Mouse (Mus musculus) layer of hippocampus, postnatal 14 days (tissue): Measurements from ENCODE around the gene Mtx3. TPM values are rescaled to one million over a fixed set of nuclear protein-coding genes. Genes with fewer than 3 reads are reported as not detected.
"Not testable (repeated sequence)": the region's sequence is repeated elsewhere in the genome, so short reads cannot be mapped to it uniquely, and the experiment has no call there.

ENCODE experiments used
- DNase-seq, 2 experiments: peaks; one replicate each; pipeline ENCODE4 v3.0.0; 2021 to 2022; ENCODE audit warnings: low spot score in 2 of 2, mixed read lengths in 1 of 2
- long read RNA-seq, 2 experiments: library from polyadenylated mRNA; stranded (forward); transcript quantifications; one replicate each; pipeline ENCODE4 v2.0.0; 2021
- total RNA-seq, 2 experiments: library from RNA; stranded (reverse); gene quantifications; 2 replicates each; pipeline ENCODE4 v1.2.3; 2021

Gene Mtx3
- 10 to 100 TPM; 32.3 to 33.1 TPM for total RNA-seq
- long read RNA-seq, experiment 1, partial matches to known transcripts, result 6 of 6 reads
- long read RNA-seq, experiment 1, other reads (novel, unspliced or antisense), result 0 of 6 reads
- long read RNA-seq, experiment 2, partial matches to known transcripts, result 0 of 10 reads
- long read RNA-seq, experiment 2, other reads (novel, unspliced or antisense), result 10 of 10 reads

DNA sequence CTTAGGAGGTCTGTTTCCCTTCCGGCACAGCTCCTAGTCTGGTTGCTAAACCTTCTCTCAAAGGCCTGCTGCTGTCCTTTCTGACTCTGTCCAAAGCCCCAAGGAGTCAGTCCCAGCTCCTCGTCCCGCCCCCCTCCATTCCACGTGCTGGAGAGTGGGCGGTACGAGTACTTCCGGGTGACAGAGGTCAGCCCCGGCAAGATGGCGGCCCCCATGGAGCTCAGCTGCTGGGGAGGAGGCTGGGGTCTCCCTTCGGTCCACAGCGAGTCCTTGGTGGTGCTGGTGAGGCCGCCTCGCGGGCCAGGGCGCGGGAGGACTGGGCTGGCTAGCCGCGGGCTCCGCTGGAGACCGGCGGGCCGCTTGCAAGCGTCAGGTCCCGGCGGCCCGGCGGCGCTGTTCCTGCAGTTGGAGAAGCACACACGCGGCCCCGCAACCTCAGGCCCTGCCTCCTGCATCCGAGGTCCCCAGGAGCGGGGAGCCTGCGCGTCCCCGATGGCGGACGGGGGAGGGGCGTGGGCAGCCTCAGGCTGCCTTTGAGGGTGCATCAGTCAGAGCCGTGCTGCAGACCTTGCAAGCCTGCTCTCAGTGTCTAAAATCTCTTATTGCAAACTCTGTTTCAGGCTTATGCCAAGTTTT is at the start of gene Mtx3:
Gene Mtx3, plus strand, starts transcription at position 175 of the 636 bp plus-strand sequence.
- DNase-seq, result peak; percentile 83 to 84

DNA sequence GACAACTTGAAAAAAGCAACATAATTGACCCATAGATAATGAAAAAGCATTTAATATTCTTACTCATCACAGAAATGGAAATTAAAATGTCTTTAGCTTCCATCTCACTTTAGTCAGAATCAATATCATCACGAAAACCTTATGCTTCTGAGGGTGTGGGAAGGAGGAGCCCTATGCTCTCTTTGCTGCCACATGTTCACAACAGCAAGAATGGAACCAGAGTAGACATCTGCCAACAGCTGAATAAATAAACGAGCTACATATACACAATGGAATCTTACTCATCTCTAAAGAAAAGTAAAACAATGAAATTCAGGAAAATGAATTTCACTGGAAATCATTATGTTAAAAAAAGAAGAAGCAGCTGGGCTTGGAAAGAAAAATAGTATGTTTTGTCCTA is 45.7 kb upstream of the Mtx3 start:
- DNase-seq, result no peak

- no peak for DNase-seq
Measured at GRCm38 (mm10) chr13:92799306-92799925, 45.1 kb upstream of the Mtx3 start.

DNA sequence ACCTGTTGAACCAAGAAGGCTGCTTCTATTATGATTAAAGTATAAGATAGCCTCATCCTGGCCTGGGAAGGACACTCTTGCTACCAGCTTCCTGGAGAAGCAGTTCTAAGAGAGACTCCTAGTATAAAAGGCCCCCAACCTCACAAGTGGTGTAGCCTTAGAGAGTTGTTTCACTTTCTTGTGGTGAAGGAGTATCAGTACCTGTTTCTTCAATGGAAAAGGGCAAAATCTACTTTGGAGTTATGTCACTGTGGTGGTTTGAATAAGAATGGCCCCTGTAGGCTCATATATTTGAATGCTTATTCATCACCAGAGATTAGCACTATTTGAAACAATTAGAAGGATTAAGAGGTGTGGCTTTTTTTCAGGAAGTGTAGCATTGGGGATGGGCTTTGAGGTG is 37.8 kb upstream of the Mtx3 start:
- no peak for DNase-seq

- DNase-seq, result no peak
Measured at GRCm38 (mm10) chr13:92807849-92808248, 36.7 kb upstream of the Mtx3 start.

DNA sequence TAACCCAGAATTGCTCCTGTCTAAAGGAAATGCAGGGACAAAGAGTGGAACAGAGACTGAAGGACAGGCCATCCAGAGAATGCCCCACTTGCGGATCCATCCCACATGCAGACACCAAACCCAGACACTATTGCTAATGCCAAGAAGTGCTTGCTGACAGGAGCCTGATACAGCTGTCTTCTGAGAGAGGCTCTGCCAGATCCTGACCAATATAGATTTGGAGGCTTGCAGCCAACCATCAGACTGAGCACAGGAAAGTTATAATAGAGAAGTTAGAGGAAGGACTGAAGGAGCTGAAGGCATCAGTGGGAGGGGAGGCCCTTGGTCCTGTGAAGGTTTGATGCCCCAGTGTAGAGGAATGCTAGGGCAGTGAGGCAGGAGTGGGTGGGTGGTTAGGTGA is 34.0 kb upstream of the Mtx3 start:
- DNase-seq, result not testable (repeated sequence)

GRCm38 (mm10) chr13:92816329-92816728 is 28.2 kb upstream of the Mtx3 start:
- no peak for DNase-seq

- no peak for DNase-seq
Measured at GRCm38 (mm10) chr13:92817357-92817756, 27.2 kb upstream of the Mtx3 start.

- peak; percentile 22 to 38 for DNase-seq
Measured at GRCm38 (mm10) chr13:92828820-92829219, 15.7 kb upstream of the Mtx3 start.

DNA sequence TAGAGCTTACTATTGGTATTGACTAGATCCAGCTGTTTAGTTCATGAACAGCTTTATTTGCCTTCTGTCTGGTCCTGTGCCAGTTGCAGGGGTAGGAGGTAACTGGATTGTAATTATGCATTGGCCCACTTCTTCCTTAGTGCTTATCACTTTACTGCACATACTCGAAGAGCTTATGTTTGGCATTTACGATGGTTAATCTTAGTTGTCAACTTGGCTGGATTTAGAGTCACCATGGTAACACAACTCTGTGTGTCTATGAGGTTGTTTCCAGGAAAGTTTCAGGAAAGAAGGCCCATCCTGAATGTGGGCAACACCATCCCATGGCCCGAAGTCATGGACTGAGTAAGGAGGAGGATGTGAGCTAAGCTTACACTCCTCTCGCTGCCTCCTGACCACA is 11.4 kb upstream of the Mtx3 start:
- DNase-seq, result no peak

GRCm38 (mm10) chr13:92846438-92846837 is 1.9 kb downstream of the Mtx3 start:
- DNase-seq, result no peak

DNA sequence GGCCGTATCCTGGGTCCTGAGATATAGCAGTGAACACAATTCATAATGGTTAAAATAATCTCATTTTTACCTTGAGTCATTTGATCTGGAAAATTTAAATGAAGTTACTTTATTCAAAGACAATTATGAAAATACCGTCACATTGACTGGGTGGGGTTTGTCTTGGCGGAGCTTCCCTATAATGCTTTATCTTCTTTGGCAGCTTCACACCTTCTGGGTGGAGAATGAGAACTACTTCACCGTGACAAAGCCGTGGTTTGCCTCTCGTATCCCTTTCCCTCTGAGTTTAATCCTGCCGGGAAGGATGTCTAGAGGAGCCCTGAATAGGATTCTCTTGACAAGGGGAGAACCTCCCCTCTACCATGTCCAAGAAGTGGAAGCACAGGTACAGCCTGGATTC is 2.8 kb downstream of the Mtx3 start:
- no peak for DNase-seq

GRCm38 (mm10) chr13:92848002-92848401 is 3.4 kb downstream of the Mtx3 start:
- DNase-seq, result no peak

DNA sequence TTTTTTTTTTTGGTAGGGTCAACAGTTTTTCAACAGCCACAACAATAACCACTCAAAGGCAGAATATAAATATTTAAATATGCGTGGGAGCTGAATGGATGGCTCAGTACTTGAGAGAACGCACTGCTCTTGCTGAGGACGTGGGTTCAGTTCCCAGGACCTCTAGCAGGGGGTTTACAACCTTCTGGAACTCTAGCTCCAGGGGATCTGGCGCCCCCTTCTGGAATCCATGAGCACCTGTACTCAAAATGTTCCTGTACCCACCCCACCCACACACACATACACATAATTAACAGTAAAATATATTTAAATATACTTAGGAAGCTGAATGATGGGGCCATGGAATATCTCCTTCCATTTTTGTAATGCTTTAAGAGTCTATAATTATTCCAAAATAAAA is 11.3 kb downstream of the Mtx3 start:
- no peak for DNase-seq

DNA sequence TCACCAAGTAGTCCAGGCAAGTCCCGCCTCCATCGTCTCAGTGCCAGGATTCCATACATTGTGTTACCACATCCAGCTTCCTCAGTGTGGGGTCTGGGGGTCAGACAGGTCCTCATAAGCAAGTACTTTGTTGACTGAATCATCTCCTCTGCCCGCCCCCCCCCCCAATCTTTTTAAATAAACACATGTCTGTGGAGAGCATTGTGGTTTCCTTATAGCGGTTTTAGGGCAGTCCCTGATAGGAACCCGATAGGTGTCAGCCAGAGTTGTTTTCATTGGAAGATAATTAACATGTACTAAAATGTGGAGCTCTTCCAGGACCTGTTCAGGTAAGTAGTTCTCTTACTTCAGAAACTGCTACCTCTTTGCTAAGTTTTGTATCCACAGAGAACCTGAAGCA is 14.2 kb downstream of the Mtx3 start:
- no peak for DNase-seq

DNA sequence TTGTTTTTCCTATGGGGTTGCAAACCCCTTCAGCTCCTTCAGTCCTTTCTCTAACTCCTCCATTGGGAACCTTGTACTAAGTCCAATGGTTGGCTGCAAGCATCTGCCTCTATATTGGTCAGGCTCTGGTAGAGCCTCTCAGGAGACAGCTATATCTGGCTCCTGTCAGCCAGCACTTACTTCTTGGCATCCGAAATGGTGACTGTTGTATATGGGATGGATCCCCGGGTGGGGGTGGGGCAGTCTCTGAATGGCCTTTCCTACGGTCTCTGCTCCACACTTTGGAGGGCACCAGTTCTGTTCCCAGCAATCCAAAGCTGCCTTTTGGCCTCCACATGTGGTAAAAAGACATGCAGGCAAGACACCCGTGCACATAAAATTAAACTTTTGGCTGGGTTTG is 15.4 kb downstream of the Mtx3 start:
- no peak for DNase-seq

DNA sequence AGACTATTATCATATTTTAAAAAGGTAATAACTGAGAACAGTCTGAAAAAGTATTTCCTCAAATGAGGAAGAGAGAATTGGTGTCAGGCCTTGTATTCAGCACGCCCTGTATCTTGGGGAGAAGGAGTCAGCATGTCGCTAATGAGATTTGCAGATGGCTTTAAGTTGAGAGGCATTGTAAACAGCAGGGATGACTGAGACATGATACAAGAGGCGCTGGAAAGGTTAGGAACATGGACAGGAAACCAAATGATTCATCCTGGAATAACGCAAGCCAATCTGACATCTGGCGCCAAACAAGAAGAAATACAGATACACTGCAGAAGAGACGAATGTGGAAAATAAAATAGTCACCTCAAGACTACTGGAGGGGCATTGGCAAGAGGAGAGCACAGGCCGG is 20.8 kb downstream of the Mtx3 start:
- no peak for DNase-seq

- no peak for DNase-seq
Measured at GRCm38 (mm10) chr13:92866680-92867079, 22.1 kb downstream of the Mtx3 start.

- DNase-seq, result no peak
Measured at GRCm38 (mm10) chr13:92879514-92879913, 35.0 kb downstream of the Mtx3 start.

- DNase-seq, result peak in 1 of 2 experiments; percentile 33
Measured at GRCm38 (mm10) chr13:92879933-92880332, 35.4 kb downstream of the Mtx3 start.

GRCm38 (mm10) chr13:92880589-92880988 is 36.0 kb downstream of the Mtx3 start:
- peak in 1 of 2 experiments; percentile 36 for DNase-seq

DNA sequence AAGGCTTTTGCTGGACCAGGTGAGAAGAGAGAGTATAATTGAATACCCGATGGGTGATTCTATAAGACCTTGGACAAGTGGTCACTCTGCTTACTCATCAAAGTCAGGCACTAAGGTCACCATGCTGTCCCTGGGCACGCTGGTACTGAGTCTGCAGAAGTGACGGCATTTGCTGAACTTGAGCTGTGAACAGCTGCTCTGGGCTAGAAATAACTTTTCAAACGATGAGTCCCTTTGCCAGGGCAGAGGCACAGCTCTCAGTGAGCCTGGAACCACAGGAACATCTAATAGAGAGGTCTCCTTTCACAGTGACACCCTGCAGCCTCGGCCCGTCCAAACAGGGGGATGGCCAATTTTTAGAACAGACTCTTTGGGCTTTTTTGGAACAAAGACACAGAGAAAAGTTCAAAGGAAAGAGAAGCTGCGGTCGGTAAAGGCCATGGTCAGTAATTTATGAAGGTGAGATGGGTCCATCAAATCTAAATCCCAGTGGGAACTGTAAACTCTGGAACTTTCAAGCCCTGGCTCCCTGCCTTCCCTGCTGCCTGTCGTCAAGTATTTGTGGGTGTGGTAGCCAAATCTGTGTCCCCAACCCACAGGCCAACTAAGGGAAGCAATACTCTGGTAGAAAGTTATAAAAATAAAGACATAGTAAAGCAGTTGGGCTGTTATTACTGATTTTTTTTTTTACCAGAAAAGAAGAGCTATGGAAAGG is 37.9 kb downstream of the Mtx3 start:
- DNase-seq, result no peak
